Mouse (Mus musculus): ENCODE results near the gene Zbtb5.

DNA sequence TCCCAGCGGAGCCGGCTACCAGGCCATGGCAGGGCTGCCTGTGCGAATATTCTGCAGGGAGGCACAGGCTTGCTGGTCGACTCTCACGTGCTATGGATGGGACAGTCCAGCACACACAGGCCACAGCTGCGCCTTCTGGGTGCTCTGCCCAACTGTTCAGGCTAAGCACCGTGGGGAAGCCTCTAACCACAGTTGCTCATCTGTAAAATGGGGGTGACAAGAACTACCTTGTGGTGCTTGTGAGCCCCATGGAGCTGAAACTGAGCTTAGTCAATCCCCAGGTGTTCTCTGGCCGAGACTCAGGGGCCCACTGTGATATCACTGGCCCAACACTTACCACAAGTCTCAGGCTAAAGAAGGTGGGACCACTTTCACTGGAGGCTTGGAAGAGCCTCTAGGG, 44.8 kb downstream of the Zbtb5 start:
- TF ChIP-seq POLR2A (IDR thresholded peaks at IDR 0.05; ENCODE audit: insufficient read depth, low read depth, low read length) (no peak), CTCF (IDR thresholded peaks at IDR 0.05; ENCODE audit: insufficient read depth, low read depth, low read length) (no peak)
